Mouse (Mus musculus): ENCODE results near the gene Esp23. TPM values are rescaled to one million over a fixed set of nuclear protein-coding genes. Genes with fewer than 3 reads are reported as not detected.
"Not testable (repeated sequence)": the region's sequence is repeated elsewhere in the genome, so short reads cannot be mapped to it uniquely, and the experiment has no call there.

Esp23 gene
- total RNA-seq (2021): not detected in 2 replicates
- long read RNA-seq: 0 reads

DNA sequence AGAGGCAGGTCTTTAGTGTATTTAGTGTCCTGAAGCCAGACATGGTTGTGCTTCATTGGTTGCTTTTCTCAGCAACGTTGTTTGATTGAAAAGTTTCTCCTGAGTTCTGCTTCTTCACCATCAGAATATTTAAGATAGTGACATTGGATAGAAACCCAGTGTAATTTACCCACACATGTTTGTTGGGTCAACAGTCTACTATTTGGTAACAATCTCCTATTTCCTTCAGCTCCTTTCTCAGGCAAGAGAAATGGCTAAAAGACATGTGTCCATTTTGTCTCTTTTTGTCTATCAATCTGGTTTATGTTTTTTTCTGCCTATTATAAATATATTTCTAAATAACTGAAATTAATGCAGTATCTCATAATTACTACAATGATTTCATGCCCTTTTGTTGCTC is at the start of gene Esp23:
Esp23 (minus strand) TSS at position 101 of the 400 bp plus-strand sequence.
- DNase-seq: no peak

GRCm38 (mm10) chr17:39107126-39107525 is 30.3 kb upstream of the Esp23 start:
- DNase-seq: not testable (repeated sequence)

- no peak for DNase-seq
Observed at GRCm38 (mm10) chr17:39095034-39095433, 18.2 kb upstream of the Esp23 start, which contains the start of gene Esp22. TSS of gene Esp22 (plus strand) at chr17:39095334.

GRCm38 (mm10) chr17:39063641-39064040 is 13.2 kb downstream of the Esp23 start:
- DNase-seq: no peak

DNA sequence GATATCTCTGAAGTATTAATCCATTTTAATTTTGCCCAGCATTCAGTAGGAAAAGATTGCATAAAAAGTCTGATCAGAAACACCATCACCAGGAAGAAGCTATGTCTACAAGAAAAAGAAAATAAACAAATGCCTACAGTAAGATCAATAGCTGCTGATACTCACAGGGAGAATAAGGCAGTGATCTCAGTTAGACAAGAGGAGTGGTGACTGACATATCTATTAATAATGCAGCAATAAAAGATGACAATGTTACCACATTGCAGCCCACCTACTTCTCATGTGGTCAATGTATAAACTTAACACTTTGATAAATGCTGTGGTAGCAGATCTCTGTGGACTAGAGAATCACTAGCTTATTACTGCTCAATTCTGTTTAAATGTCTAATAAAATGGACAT is 33.6 kb downstream of the Esp23 start, which contains the start of gene Gm21903:
Gm21903 (minus strand) TSS at position 101 of the 400 bp plus-strand sequence.
- no peak for DNase-seq

GRCm38 (mm10) chr17:39036395-39036794 is 40.4 kb downstream of the Esp23 start, which contains the start of gene Esp24:
TSS of gene Esp24 (plus strand) at chr17:39036695.
- DNase-seq: not testable (repeated sequence)

Other genes with a start within 250 kb of the Esp23 start
- gene Esp24, start 40.3 kb downstream of the Esp23 start, total RNA-seq (2021): not detected in 2 replicates
- not detected in 2 replicates for gene Gm21903, start 33.7 kb downstream of the Esp23 start, total RNA-seq (2021)
- gene Esp22, start 18.3 kb upstream of the Esp23 start, total RNA-seq (2021): not detected in 2 replicates

All from adrenal gland, postnatal 25 days (tissue).